Mouse (Mus musculus) intestine, embryonic 16.5 days (tissue): ENCODE measurements around the gene Efs. TPM values are rescaled to one million over a fixed set of nuclear protein-coding genes. Genes with fewer than 3 reads are reported as not detected.

Experiments used
- ATAC-seq: fragments of 200-750 bp; cut with Nextera tagmentation; 2 replicates; pipeline ENCODE4 v1.8.0; 2017; ENCODE audit warnings: moderate TSS enrichment, moderate library complexity
- H3K27ac ChIP-seq: fragments of 300-500 bp; sonication (generic); 2 replicates; pipeline ENCODE4 v1.5.1; 2014; ENCODE audit warnings: mild to moderate bottlenecking, low read length
- H3K27me3 ChIP-seq: fragments of 300-500 bp; sonication (generic); replicated peaks from 2 replicates; pipeline ENCODE4 v1.6.1; 2014; ENCODE audit warnings: low read length, control low read depth, mixed read lengths; ENCODE audit not compliant: control insufficient read depth, insufficient read depth
- H3K36me3 ChIP-seq: fragments of 300-500 bp; sonication (generic); 2 replicates; pipeline ENCODE4 v1.6.1; 2014; ENCODE audit warnings: low read length, control low read depth; ENCODE audit not compliant: control insufficient read depth, insufficient read depth
- H3K4me1 ChIP-seq: fragments of 300-500 bp; sonication (generic); 2 replicates; pipeline ENCODE4 v1.6.1; 2014; ENCODE audit warnings: low read length, control low read depth, mixed read lengths; ENCODE audit not compliant: control insufficient read depth, insufficient read depth
- H3K4me2 ChIP-seq: fragments of 300-500 bp; sonication (generic); 2 replicates; pipeline ENCODE4 v1.6.1; 2014; ENCODE audit warnings: low read depth, low read length, control low read depth
- H3K4me3 ChIP-seq: fragments of 300-500 bp; sonication (generic); 2 replicates; pipeline ENCODE4 v1.5.1; 2014; ENCODE audit warnings: mild to moderate bottlenecking, low read length
- H3K9ac ChIP-seq: fragments of 300-500 bp; sonication (generic); 2 replicates; pipeline ENCODE4 v1.6.1; 2014; ENCODE audit warnings: low read depth, low read length
- H3K9me3 ChIP-seq: fragments of 300-500 bp; sonication (generic); 2 replicates; pipeline ENCODE4 v1.6.1; 2016; ENCODE audit warnings: low read length, control low read depth; ENCODE audit not compliant: control insufficient read depth
- WGBS: fragments of 180-500 bp; shearing (Covaris S2); extraction: QIAGEN DNeasy Blood & Tissue Kit; methylation state at CpG from one replicate; pipeline ENCODE4 v1.1.7; 2014; 5-methylcytosine and 5-hydroxymethylcytosine counted together
- polyA plus RNA-seq: library from polyadenylated mRNA; unstranded; fragments of >200 nt; fragmentation: Nextera tagmentation; extraction: Ambion mirVana; gene quantifications from 2 replicates; pipeline ENCODE4 v1.2.1, GENCODE M21; 2015

The Efs gene
- polyA plus RNA-seq, 1 experiment from 2014 or later = 17.1 TPM

DNA sequence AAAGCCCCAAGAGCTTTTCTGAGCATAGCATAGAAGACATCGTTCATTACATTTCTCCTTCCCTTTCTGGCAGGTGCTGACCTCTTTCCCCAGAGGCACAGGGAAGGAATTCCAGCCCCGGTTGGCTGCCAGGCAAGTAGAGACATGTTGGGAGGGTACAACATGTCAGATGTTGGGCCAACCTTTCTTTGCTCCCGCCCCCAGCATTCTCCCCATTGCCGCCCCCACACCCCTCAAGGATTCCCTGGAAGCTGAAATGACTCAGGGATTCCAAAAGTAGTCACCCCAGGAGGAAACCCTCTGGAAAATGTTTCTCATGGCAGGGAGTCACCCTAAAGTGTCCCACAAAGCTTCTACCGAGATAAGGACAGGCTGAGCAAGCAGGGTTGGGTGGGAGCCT, 3.9 kb upstream of the Efs start:
- no peak overlapping the region for H3K27ac ChIP-seq
- no peaks in the 10 kb centered on the region for H3K36me3 ChIP-seq
- no peak overlapping the region for H3K9ac ChIP-seq
- H3K4me3 ChIP-seq = no peak overlapping the region
- H3K27me3 ChIP-seq = no peaks in the 10 kb centered on the region; the same call in 1 of the 2 replicates
- H3K4me2 ChIP-seq = no peak overlapping the region
- H3K9me3 ChIP-seq = no peaks in the 10 kb centered on the region
- ATAC-seq = no peak
- peaks cover 31% of the 10 kb centered on the region for H3K4me1 ChIP-seq
- WGBS = 65% methylated on average over 5 of the region's 5 CpGs

DNA sequence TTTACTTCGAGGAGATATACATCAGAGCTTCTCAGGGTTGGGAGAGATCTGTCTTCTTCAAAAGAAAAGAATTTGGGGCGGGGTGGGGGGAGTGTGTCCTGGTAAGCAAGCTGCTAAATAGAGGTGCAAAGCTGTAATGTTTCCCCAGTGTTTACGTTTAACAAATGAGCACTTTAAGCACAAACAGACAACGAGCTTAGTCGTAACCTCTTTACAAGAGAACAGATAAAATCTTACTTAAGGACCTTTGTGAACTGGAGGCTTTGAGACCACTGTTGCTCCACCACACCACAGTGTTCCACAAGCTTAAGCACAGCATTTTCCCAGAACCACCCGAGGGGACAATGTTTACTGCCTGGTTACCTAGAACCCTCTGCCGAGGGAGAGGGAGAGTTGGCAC, 1.4 kb upstream of the Efs start:
- 0 out of 2 replicates have a peak, but pooled peaks have one; percentile 0 for ATAC-seq
- Histone ChIP-seq H3K4me1 (peaks cover 30% of the 10 kb centered on the region), H3K4me2 (peak overlapping the region; percentile 93), H3K36me3 (no peaks in the 10 kb centered on the region), H3K27me3 (no peaks in the 10 kb centered on the region; the same call in 1 of the 2 replicates), H3K4me3 (peak overlapping the region; percentile 63), H3K27ac (peak overlapping the region; percentile 99), H3K9ac (peak overlapping the region; percentile 89), H3K9me3 (no peaks in the 10 kb centered on the region)
- WGBS = 21% methylated on average over 7 of the region's 7 CpGs

DNA sequence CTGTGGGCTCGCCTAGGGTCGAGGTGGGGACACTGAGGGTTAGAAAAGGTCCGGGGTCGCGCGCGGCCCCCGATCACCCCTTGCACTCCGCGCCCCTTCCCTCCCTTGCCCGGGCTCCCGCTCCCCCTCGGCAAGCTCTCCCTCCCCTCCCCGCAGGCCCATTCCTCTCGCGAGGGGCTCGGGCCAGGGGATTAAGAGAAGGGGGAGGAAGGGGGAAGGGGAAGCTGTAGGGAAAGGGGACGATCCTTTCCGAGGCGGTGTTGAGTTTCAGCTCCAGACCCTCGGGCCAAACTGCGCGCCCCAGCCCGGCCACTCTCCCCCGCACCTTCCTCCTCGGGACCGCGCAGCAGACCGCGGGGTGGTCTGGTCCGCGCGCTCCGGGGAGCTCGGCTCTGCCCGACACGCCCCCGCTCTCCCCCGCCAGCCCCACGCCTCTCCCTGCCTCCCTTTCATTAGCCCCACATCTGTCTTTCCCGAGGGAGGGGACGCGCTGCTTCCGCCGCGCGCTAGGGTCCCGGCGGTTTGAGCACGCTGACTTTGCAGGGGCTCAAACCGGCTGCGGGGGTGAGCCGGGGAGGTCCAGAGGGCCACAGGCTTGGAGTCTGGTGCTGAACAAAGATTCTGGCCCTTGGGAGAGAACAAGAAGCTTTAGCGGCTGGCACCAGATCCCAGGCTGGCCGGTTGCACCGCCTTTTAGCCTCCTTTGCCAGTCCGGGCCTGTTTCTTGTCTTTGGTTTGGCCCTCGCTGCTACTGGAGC, 654 bp upstream of the Efs start:
- 2% methylated on average over 53 of the region's 58 CpGs for WGBS
- peak; percentile 77 for ATAC-seq
- H3K4me1 ChIP-seq = peaks cover 30% of the 10 kb centered on the region

DNA sequence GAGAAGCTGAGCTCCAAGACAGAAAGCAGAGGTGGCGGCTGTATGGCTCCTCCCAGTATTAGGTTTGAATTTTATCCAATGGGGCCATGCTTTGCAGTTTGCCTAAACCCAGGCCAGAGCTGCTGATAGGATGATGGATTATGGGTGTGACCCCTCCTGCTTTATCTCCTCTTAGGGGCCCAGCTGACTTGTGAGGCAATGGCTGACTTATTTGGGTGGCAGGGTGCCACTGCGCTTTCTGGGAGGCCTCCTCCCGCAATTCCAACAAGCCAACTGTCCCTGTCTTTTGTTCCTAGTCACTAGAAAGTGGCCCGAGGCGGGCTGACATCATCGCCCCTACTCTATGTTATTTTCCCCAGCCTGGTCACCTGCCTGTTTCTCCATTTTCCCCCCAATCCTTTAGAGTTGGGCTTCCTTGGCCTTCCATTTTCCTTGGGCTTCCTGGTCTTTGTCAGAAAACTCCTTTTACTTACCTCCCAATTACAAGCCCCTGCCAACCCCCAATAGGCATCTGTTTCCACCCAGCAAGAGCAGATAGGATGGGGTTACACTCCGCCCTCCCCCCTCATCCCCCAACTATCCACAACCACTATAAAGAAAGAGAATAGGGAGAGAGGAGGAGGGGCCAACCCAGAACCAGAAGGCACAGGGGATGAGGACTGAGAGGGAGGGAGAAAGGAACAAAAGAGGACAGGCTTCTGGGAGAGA, 1.1 kb downstream of the Efs start:
- ATAC-seq = peak; percentile 57
- peaks cover 24% of the 10 kb centered on the region for H3K4me1 ChIP-seq
- H3K36me3 ChIP-seq = peaks cover 2% of the 10 kb centered on the region; the same call in 1 of the 2 replicates
- H3K4me2 ChIP-seq = peak overlapping the region; percentile 93
- no peaks in the 10 kb centered on the region; the same call in 1 of the 2 replicates for H3K27me3 ChIP-seq
- H3K4me3 ChIP-seq = peak overlapping the region; percentile 63
- peak overlapping the region; percentile 99 for H3K27ac ChIP-seq
- 27% methylated on average over 7 of the region's 7 CpGs for WGBS
- no peaks in the 10 kb centered on the region for H3K9me3 ChIP-seq
- H3K9ac ChIP-seq = peak overlapping the region; percentile 89

More for the DNA sequence above, 654 bp upstream of the Efs start:
- Histone ChIP-seq H3K4me3 (peak overlapping the region; percentile 63), H3K4me2 (peak overlapping the region; percentile 93), H3K9me3 (no peaks in the 10 kb centered on the region), H3K27ac (peak overlapping the region; percentile 99), H3K36me3 (no peaks in the 10 kb centered on the region), H3K27me3 (no peaks in the 10 kb centered on the region; the same call in 1 of the 2 replicates), H3K9ac (peak overlapping the region; percentile 89)

DNA sequence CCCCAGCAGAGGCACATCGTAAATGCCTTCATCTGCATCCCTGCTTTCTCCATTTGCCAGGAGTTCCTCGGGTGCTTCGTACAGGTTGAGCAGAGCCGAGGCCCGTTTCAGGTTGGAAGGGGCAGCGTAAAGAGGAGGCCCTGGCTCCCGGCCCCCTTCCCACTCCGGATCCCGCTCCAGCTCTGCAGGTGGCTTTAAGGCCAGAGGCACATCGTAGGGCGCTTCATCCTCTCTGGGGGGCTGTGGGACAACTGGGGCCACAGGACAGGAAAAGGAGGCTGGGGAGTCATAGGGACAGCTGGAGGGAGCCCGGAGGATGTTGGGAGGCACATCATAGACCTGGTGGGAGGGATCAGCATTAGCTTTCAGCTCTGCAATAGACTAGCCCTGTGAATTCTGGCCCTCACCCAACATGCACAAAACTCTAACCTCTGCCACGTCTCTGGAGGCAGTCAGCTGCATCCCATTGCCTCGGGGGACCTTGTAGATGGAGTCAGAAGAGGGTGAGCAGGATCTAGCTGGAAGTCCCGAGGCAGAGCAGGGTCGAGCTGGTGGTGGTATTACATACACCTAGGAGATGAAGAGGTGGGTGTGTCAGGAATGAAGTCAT, 5.7 kb downstream of the Efs start:
- H3K9ac ChIP-seq = no peak overlapping the region
- 91% methylated on average over 16 of the region's 16 CpGs for WGBS
- peaks cover 4% of the 10 kb centered on the region; the same call in 1 of the 2 replicates for H3K36me3 ChIP-seq

DNA sequence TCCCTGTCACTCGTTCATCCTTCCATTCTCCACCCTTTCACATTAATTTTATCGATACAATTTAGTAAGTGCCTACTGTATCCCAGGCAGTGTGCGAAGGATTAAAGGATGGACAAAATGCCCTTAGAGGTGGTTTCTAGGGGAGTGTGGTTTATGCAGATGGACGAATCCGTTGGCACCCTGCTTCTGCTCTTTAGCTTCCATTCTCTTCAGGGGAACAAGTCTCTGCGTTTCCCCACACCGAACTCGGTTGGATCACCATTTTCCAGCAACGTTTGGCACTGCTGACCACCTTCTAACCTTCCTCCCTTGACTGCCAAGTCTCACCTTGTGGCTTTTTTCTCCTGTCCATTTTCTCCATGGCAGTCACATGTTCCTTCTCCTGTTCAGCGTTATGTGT, 12.6 kb downstream of the Efs start:
- no peaks in the 10 kb centered on the region for H3K9me3 ChIP-seq
- peak overlapping the region; percentile 89 for H3K4me3 ChIP-seq
- H3K9ac ChIP-seq = peak overlapping the region; percentile 89
- peaks cover 4% of the 10 kb centered on the region; the same call in 1 of the 2 replicates for H3K27me3 ChIP-seq
- H3K36me3 ChIP-seq = no peaks in the 10 kb centered on the region
- ATAC-seq = peak; percentile 10; the same call in 1 of the 2 replicates
- WGBS = 13% methylated on average over 10 of the region's 10 CpGs
- peak overlapping the region; percentile 97 for H3K4me2 ChIP-seq
- H3K4me1 ChIP-seq = peaks cover 14% of the 10 kb centered on the region
- peak overlapping the region; percentile 37 for H3K27ac ChIP-seq

More for the DNA sequence above, 5.7 kb downstream of the Efs start:
- H3K9me3 ChIP-seq = no peaks in the 10 kb centered on the region
- no peak overlapping the region for H3K27ac ChIP-seq
- no peak overlapping the region for H3K4me2 ChIP-seq
- no peaks in the 10 kb centered on the region for H3K27me3 ChIP-seq
- H3K4me1 ChIP-seq = peaks cover 5% of the 10 kb centered on the region
- H3K4me3 ChIP-seq = no peak overlapping the region
- ATAC-seq = no peak

DNA sequence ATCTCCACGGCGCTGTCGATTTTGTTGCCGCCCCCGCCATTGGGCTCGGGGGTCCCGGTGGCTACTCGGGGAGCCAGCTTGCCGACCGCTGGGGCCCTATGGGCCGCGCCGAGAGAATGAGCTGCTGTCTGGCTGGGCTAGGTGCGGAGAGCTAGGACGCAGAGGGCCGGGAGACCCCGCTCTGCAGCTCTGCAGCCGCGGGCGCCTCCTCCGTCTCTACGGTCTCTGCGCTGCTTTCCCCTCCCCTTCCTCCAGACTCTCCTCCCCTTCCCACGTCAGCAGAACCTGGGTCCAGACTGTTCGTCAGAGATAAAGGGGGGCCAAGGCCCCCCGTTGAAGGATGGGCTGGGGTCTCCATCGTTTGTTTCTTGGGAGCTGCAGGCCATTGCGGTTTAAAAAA, 13.0 kb downstream of the Efs start, which contains the start of gene Slc22a17:
Slc22a17 (minus strand) TSS at position 247 of the 400 bp plus-strand sequence.
- peak within 1 kb of the TSS; percentile 80 for H3K27ac ChIP-seq
- H3K9ac ChIP-seq = peak within 1 kb of the TSS; percentile 89
- 0% methylated on average over 28 of the region's 28 CpGs for WGBS
- H3K36me3 ChIP-seq = no peaks in the 10 kb centered on the region
- peak; percentile 92 for ATAC-seq
- H3K4me3 ChIP-seq = peak within 1 kb of the TSS; percentile 89
- H3K9me3 ChIP-seq = no peaks in the 10 kb centered on the region
- H3K27me3 ChIP-seq = peaks cover 4% of the 10 kb centered on the region; the same call in 1 of the 2 replicates
- peak within 1 kb of the TSS; percentile 97 for H3K4me2 ChIP-seq
- peaks cover 14% of the 10 kb centered on the region for H3K4me1 ChIP-seq

DNA sequence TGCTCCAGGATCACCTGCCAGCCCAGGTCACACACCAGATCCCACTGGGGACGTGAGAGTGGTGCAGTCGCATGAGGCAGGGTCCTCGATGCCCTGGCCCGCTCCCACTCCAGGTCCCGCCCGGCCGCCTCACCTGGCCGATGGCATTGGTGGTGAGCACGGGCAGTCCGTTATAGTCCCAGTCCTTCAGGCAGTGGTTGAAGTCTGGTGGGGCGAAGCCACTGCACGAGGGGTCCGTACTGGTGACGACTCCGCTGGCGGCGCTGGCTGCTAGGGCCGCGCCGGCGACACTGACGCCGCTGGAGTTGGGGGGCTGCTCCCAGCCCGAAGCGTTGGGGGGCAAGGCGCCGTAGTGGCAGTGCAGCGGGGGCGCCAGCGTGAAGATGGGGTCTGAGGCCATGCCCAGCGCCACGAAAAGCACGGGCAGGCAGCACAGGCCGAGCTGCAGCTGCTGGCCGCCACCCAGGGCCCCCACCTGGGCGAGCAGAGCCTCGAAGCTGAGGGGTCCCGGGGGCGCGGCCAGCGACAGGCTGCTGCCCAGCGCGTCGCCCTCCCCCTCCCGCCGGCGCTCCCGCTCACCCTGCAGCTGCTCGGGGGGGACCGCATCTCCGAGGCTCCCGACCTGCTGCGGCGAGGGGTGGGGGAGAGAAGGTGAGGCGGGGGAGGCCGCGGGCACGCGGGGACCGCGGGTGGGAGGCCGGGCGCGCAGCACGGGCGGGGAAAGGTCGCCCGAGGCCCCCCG, 13.6 kb downstream of the Efs start:
- H3K9ac ChIP-seq = peak overlapping the region; percentile 89
- peak overlapping the region; percentile 89 for H3K4me3 ChIP-seq
- peaks cover 4% of the 10 kb centered on the region; the same call in 1 of the 2 replicates for H3K27me3 ChIP-seq
- H3K27ac ChIP-seq = peak overlapping the region; percentile 80
- WGBS = 2% methylated on average over 59 of the region's 69 CpGs
- no peaks in the 10 kb centered on the region for H3K36me3 ChIP-seq
- peak; percentile 68 for ATAC-seq
- H3K4me2 ChIP-seq = peak overlapping the region; percentile 97
- peaks cover 14% of the 10 kb centered on the region for H3K4me1 ChIP-seq
- H3K9me3 ChIP-seq = no peaks in the 10 kb centered on the region
